Comparison of ENCODE assay signal across 8 mouse cellular contexts in genomic region chr7:144469181-144469641, GRCm38 (mm10). TPM values are rescaled to one million over a fixed set of nuclear protein-coding genes. Genes with fewer than 3 reads are reported as not detected.
DNase-seq lines count a peak whose midpoint lies in the region; ATAC-seq lines count a peak whose summit lies in the region.

No protein-coding gene starts in this region.

- peak overlapping the region; percentile 65 for H3K4me3 ChIP-seq in forebrain, embryonic 11.5 days (ENCODE audit: low read depth, low read length)
- H3K4me3 ChIP-seq in intestine, embryonic 16.5 days (ENCODE audit: low read length): peak overlapping the region; percentile 78
- peak overlapping the region; percentile 95 for H3K4me3 ChIP-seq in stomach, embryonic 15.5 days (replicated peaks)

- peaks cover 2% of the 10 kb centered on the region; the same call in 1 of the 2 replicates for H3K36me3 ChIP-seq in forebrain, embryonic 11.5 days (ENCODE audit: control insufficient read depth, insufficient read depth, low read length)
- peaks cover 7% of the 10 kb centered on the region; the same call in 1 of the 2 replicates for H3K36me3 ChIP-seq in intestine, embryonic 16.5 days (ENCODE audit: control insufficient read depth, insufficient read depth, low read length)
- H3K36me3 ChIP-seq in stomach, embryonic 15.5 days: peaks cover 13% of the 10 kb centered on the region

- H3K4me1 ChIP-seq in forebrain, embryonic 11.5 days (replicated peaks; ENCODE audit: control insufficient read depth, insufficient read depth, low read length): peaks cover 5% of the 10 kb centered on the region; the same call in 1 of the 2 replicates
- peaks cover 23% of the 10 kb centered on the region for H3K4me1 ChIP-seq in intestine, embryonic 16.5 days (ENCODE audit: control insufficient read depth, insufficient read depth, low read length)
- H3K4me1 ChIP-seq in stomach, embryonic 15.5 days: peaks cover 19% of the 10 kb centered on the region

- no peaks in the 10 kb centered on the region for H3K27me3 ChIP-seq in forebrain, embryonic 11.5 days (ENCODE audit: control insufficient read depth, insufficient read depth, low read length)
- H3K27me3 ChIP-seq in intestine, embryonic 16.5 days (replicated peaks; ENCODE audit: control insufficient read depth, insufficient read depth, low read length): no peaks in the 10 kb centered on the region
- no peaks in the 10 kb centered on the region for H3K27me3 ChIP-seq in stomach, embryonic 15.5 days (replicated peaks)

- DNase-seq in urinary bladder, adult 2 months (ENCODE audit: low spot score): peak; percentile 33
- DNase-seq in urinary bladder, postnatal 10 days (ENCODE audit: low spot score): no peak
- DNase-seq in forebrain, embryonic 11.5 days (ENCODE audit: low spot score): no peak
- peak; percentile 59 to 63 for DNase-seq in lung, adult 18-20 months
- no peak for DNase-seq in layer of hippocampus, adult 18-20 months (ENCODE audit: low spot score in 2 of 2)

- H3K27ac ChIP-seq in forebrain, embryonic 11.5 days (ENCODE audit: low read depth, low read length): no peak overlapping the region
- H3K27ac ChIP-seq in intestine, embryonic 16.5 days (ENCODE audit: low read length): peak overlapping the region; percentile 87
- H3K27ac ChIP-seq in stomach, embryonic 15.5 days: peak overlapping the region; percentile 91

- H3K9ac ChIP-seq in forebrain, embryonic 11.5 days (ENCODE audit: low read length): peak overlapping the region; percentile 45; the same call in 1 of the 2 replicates
- peak overlapping the region; percentile 94 for H3K9ac ChIP-seq in intestine, embryonic 16.5 days (ENCODE audit: low read depth, low read length)
- peak overlapping the region; percentile 96 for H3K9ac ChIP-seq in stomach, embryonic 15.5 days

- no peaks in the 10 kb centered on the region for H3K9me3 ChIP-seq in forebrain, embryonic 11.5 days (ENCODE audit: control insufficient read depth, low read length)
- no peaks in the 10 kb centered on the region for H3K9me3 ChIP-seq in intestine, embryonic 16.5 days (ENCODE audit: control insufficient read depth, low read length)
- H3K9me3 ChIP-seq in stomach, embryonic 15.5 days: no peaks in the 10 kb centered on the region

- no peak for ATAC-seq in forebrain, embryonic 11.5 days (replicated peaks; ENCODE audit: low FRiP score)
- 0 out of 2 replicates have a peak, but pooled peaks have one; percentile 25 for ATAC-seq in intestine, embryonic 16.5 days
- peak; percentile 44 for ATAC-seq in stomach, embryonic 15.5 days (ENCODE audit: insufficient read depth, low FRiP score, low read depth)
- no peak for ATAC-seq in frontal cortex, adult (ENCODE audit: low TSS enrichment)

- 36% methylated on average over 4 of the region's 4 CpGs for WGBS in forebrain, embryonic 11.5 days
- 14% methylated on average over 4 of the region's 4 CpGs for WGBS in intestine, embryonic 16.5 days
- 20% methylated on average over 4 of the region's 4 CpGs for WGBS in stomach, embryonic 15.5 days

- H3K4me2 ChIP-seq in forebrain, embryonic 11.5 days (ENCODE audit: low read depth, low read length, severe bottlenecking): peak overlapping the region; percentile 81
- H3K4me2 ChIP-seq in intestine, embryonic 16.5 days (ENCODE audit: low read depth, low read length): peak overlapping the region; percentile 72
- H3K4me2 ChIP-seq in stomach, embryonic 15.5 days: peak overlapping the region; percentile 71

RNA-seq across cellular contexts. Expression of gene Cttn, which starts 1.6 kb away (rescaled TPM):
- polyA plus RNA-seq in urinary bladder, adult 2 months (2012; rRNA removed): 219 and 245 TPM in 2 replicates
- 183 and 190 TPM in 2 replicates for polyA plus RNA-seq in forebrain, embryonic 11.5 days (2014; fragmentation: Nextera tagmentation; extraction: Ambion mirVana)
- 150 and 155 TPM in 2 replicates for polyA plus RNA-seq in intestine, embryonic 16.5 days (2015; fragmentation: Nextera tagmentation; extraction: Ambion mirVana)
- polyA plus RNA-seq in stomach, embryonic 15.5 days (2015; fragmentation: Nextera tagmentation; extraction: Ambion mirVana): 164 and 169 TPM in 2 replicates
- 100 to 1,000 TPM; 179 to 196 TPM for total RNA-seq in layer of hippocampus, adult 18-20 months (2021)

Comparison
In these comparisons a context has a peak if more than half of its experiments do, and no peak if none do; other contexts are left out.
1. DNase-seq: peak in urinary bladder, adult 2 months (single experiment) and lung, adult 18-20 months (2 of 2); none in urinary bladder, postnatal 10 days (single experiment), forebrain, embryonic 11.5 days (single experiment) and layer of hippocampus, adult 18-20 months (0 of 2).
2. ATAC-seq: peak in intestine, embryonic 16.5 days (single experiment) and stomach, embryonic 15.5 days (single experiment); none in forebrain, embryonic 11.5 days (single experiment) and frontal cortex, adult (single experiment).
3. H3K9ac ChIP-seq: peak in every context shown above with its lines; median percentile 96 in stomach, embryonic 15.5 days; 94 in intestine, embryonic 16.5 days; 45 in forebrain, embryonic 11.5 days.
4. Peak in every context shown above with its lines, with median percentiles within 50 percentile points of each other: H3K4me2 ChIP-seq and H3K4me3 ChIP-seq.